Mouse (Mus musculus) intestine, embryonic 15.5 days (tissue): Measurements from ENCODE around the gene Cyp27b1. TPM values are rescaled to one million over a fixed set of nuclear protein-coding genes. Genes with fewer than 3 reads are reported as not detected.
"Not testable (repeated sequence)": the region's sequence is repeated elsewhere in the genome, so short reads cannot be mapped to it uniquely, and the experiment has no call there.

ENCODE experiments used
- ATAC-seq: fragments of 200-750 bp; cut with Nextera tagmentation; 2 replicates; pipeline ENCODE4 v1.8.0; 2017; ENCODE audit warnings: moderate TSS enrichment, moderate library complexity
- H3K27ac ChIP-seq: fragments of 300-500 bp; sonication (generic); 2 replicates; pipeline ENCODE4 v1.5.1; 2015; ENCODE audit warnings: mild to moderate bottlenecking, inconsistent platforms
- H3K27me3 ChIP-seq: fragments of 300-500 bp; sonication (generic); replicated peaks from 2 replicates; pipeline ENCODE4 v1.6.1; 2015; ENCODE audit warnings: inconsistent platforms
- H3K36me3 ChIP-seq: fragments of 300-500 bp; sonication (generic); 2 replicates; pipeline ENCODE4 v1.6.1; 2015; ENCODE audit warnings: inconsistent platforms
- H3K4me1 ChIP-seq: fragments of 300-500 bp; sonication (generic); replicated peaks from 2 replicates; pipeline ENCODE4 v1.6.1; 2015; ENCODE audit warnings: inconsistent platforms
- H3K4me2 ChIP-seq: fragments of 300-500 bp; sonication (generic); replicated peaks from 2 replicates; pipeline ENCODE4 v1.6.1; 2015; ENCODE audit warnings: mild to moderate bottlenecking, inconsistent platforms
- H3K4me3 ChIP-seq: fragments of 300-500 bp; sonication (generic); replicated peaks from 2 replicates; pipeline ENCODE4 v1.5.1; 2015; ENCODE audit warnings: inconsistent platforms
- H3K9ac ChIP-seq: fragments of 300-500 bp; sonication (generic); 2 replicates; pipeline ENCODE4 v1.6.1; 2015; ENCODE audit warnings: inconsistent platforms
- H3K9me3 ChIP-seq: fragments of 300-500 bp; sonication (generic); 2 replicates; pipeline ENCODE4 v1.6.1; 2016; ENCODE audit warnings: inconsistent platforms
- WGBS: fragments of 180-500 bp; shearing (Covaris S2); methylation state at CpG from one replicate; pipeline ENCODE4 v1.1.7; 2015; 5-methylcytosine and 5-hydroxymethylcytosine counted together
- polyA plus RNA-seq: library from polyadenylated mRNA; unstranded; fragments of >200 nt; fragmentation: Nextera tagmentation; extraction: Ambion mirVana; gene quantifications from 2 replicates; pipeline ENCODE4 v1.2.1, GENCODE M21; 2015

Gene Cyp27b1
- polyA plus RNA-seq, 1 experiment from 2014 or later: 0.05 TPM

GRCm38 (mm10) chr10:127063913-127064870 lies 16.1 kb downstream of the Cyp27b1 start:
- ATAC-seq: no peak
- H3K9me3 ChIP-seq: no peaks in the 10 kb centered on the region
- peaks cover 30% of the 10 kb centered on the region for H3K36me3 ChIP-seq
- peak overlapping the region; percentile 65 for H3K4me3 ChIP-seq
- WGBS: 10% methylated on average over 37 of the region's 37 CpGs
- H3K27ac ChIP-seq: peak overlapping the region; percentile 76
- H3K4me2 ChIP-seq: peak overlapping the region; percentile 73
- peaks cover 38% of the 10 kb centered on the region for H3K4me1 ChIP-seq
- H3K27me3 ChIP-seq: no peaks in the 10 kb centered on the region
- peak overlapping the region; percentile 81 for H3K9ac ChIP-seq

GRCm38 (mm10) chr10:127065981-127066380 lies 17.9 kb downstream of the Cyp27b1 start:
- H3K4me3 ChIP-seq: no peak overlapping the region
- WGBS: 75% methylated on average over 9 of the region's 9 CpGs

DNA sequence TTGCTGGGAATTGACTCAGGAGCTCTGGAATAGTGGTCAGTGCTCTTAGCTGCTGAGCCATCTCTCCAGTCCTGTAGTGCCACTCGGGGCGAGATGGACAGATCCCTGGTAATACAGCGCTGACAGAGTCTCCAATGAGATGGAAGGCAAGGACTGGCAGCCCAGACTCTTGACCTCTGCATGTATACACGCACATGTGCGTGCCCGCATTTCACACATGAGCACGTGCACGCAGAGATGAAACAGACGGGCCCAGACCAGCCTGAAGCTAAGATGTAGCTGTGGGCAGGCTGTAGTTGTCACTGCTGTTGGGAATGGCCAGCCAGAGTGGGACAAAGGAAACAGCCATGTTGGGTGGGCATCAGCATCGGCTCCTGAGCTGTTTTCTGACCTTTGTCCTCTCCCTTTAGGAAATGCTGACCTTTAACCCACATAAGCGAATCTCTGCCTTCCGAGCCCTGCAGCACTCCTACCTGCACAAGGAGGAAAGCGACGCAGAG lies 18.5 kb downstream of the Cyp27b1 start:
- Histone ChIP-seq H3K4me2 (no peak overlapping the region), H3K27ac (peak overlapping the region; percentile 24; the same call in 1 of the 2 replicates), H3K27me3 (no peaks in the 10 kb centered on the region), H3K36me3 (peaks cover 30% of the 10 kb centered on the region), H3K4me3 (no peak overlapping the region), H3K4me1 (peaks cover 39% of the 10 kb centered on the region), H3K9me3 (no peaks in the 10 kb centered on the region), H3K9ac (no peak overlapping the region)
- WGBS: 88% methylated on average over 14 of the region's 14 CpGs
- no peak for ATAC-seq

More at GRCm38 (mm10) chr10:127065981-127066380, 17.9 kb downstream of the Cyp27b1 start:
- no peak for ATAC-seq
- H3K4me2 ChIP-seq: no peak overlapping the region
- no peaks in the 10 kb centered on the region for H3K9me3 ChIP-seq
- 0 out of 2 replicates have a peak overlapping the region, but pooled peaks have one; percentile 5 for H3K27ac ChIP-seq
- H3K9ac ChIP-seq: no peak overlapping the region
- H3K36me3 ChIP-seq: peaks cover 30% of the 10 kb centered on the region
- H3K4me1 ChIP-seq: peaks cover 35% of the 10 kb centered on the region
- H3K27me3 ChIP-seq: no peaks in the 10 kb centered on the region

DNA sequence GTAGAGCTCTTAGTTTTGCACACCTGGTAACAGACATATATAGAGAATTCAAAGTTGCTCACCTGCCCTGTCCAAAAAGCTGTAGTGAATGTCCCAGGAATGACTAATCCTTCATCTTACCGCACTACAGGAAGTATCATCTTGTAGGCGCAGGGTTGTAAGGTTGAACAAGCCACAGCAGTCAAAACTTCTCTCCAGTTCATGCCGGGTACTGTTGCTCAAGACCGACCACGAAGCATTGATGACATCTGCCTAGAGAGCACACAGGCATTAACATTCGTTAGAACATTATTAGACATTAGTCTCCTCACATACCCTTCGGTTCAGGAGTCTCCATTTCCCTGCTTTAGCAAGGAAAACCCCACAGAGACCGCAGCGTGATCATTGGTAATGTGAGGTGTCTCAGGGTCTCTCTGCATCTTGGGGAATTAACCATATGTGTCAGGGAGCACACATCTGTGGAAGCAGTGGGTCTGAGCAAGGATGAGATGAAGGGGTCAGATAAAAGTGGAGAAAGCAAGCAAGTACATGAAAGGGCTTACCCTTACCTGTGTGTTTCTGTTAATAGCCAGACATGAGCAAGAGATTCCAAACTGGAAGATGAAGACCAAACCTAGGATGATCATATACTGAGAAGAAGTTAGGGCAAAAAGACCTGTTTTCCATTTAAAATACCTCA lies 20.4 kb downstream of the Cyp27b1 start:
- Histone ChIP-seq H3K36me3 (peaks cover 30% of the 10 kb centered on the region), H3K4me1 (peaks cover 33% of the 10 kb centered on the region), H3K4me3 (peak overlapping the region; percentile 50), H3K4me2 (peak overlapping the region; percentile 85), H3K27me3 (no peaks in the 10 kb centered on the region), H3K9ac (peak overlapping the region; percentile 64), H3K9me3 (no peaks in the 10 kb centered on the region), H3K27ac (peak overlapping the region; percentile 78)
- 71% methylated on average over 9 of the region's 9 CpGs for WGBS
- no peak for ATAC-seq

- ATAC-seq: peak; percentile 42
- H3K27me3 ChIP-seq: no peaks in the 10 kb centered on the region
- no peaks in the 10 kb centered on the region for H3K9me3 ChIP-seq
- 5% methylated on average over 30 of the region's 30 CpGs for WGBS
- H3K36me3 ChIP-seq: peaks cover 30% of the 10 kb centered on the region
- H3K27ac ChIP-seq: peak overlapping the region; percentile 78
- H3K9ac ChIP-seq: peak overlapping the region; percentile 64
- peak overlapping the region; percentile 50 for H3K4me3 ChIP-seq
- peak overlapping the region; percentile 85 for H3K4me2 ChIP-seq
- H3K4me1 ChIP-seq: peaks cover 33% of the 10 kb centered on the region
These were observed 21.5 kb downstream of the Cyp27b1 start for GRCm38 (mm10) chr10:127069281-127070189.

DNA sequence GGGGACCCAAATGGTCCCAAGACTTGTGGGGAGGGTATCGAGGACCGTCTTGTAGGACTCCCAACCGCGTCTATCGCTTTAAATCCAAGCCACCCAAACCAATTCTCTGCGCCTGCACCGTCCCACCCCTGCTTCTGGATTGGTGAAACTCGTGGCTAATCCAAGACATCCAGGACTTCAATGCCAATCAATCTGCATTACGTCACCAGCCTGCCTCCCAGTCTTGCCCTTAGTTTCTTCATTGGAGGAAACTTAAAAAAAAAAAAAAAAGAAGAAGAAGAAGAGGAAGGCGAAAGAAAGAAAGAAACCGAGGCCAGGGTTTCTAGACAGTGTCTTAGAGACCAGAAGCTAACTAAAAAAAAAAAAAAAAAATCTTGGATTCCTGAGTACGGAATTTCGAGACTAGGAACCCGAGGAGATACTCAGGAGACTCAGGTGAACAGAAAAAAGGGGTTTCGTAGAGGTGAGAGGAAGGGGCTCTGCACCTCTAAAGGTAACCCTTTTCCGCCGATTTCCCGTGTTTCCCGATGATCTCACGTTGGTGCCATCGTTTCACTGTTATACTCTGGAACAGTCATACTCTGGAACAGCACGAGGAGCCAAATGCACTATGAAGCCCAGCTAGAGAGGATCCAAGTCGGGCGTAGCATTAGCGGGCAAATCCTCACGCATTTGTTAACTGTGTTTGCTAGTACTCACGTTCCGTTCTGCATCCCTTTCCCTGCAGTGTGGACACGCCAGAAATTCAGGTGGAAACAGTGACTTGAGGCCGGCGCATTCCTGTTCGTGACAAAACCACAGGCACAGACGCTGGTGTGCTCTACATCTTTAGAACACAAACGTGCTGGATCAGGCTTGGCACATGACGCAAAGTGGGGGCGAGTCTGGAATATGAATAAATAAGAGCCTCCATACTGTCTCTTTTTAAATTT lies 22.4 kb downstream of the Cyp27b1 start, which contains the start of gene Tspan31:
Gene Tspan31 (minus strand): TSS at position 75 of the 932 bp plus-strand sequence.
- ATAC-seq: peak; percentile 90
- H3K4me1 ChIP-seq: peaks cover 24% of the 10 kb centered on the region
- WGBS: 1% methylated on average over 36 of the region's 36 CpGs
- peaks cover 24% of the 10 kb centered on the region for H3K36me3 ChIP-seq
- peaks cover 5% of the 10 kb centered on the region; the same call in 1 of the 2 replicates for H3K27me3 ChIP-seq
- peak within 1 kb of the TSS; percentile 67 for H3K9ac ChIP-seq
- H3K9me3 ChIP-seq: no peaks in the 10 kb centered on the region
- H3K27ac ChIP-seq: peak within 1 kb of the TSS; percentile 78
- peak within 1 kb of the TSS; percentile 89 for H3K4me2 ChIP-seq
- peak within 1 kb of the TSS; percentile 50 for H3K4me3 ChIP-seq

- peaks cover 16% of the 10 kb centered on the region for H3K36me3 ChIP-seq
- H3K4me3 ChIP-seq: peak overlapping the region; percentile 50
- no peak overlapping the region for H3K27ac ChIP-seq
- peaks cover 21% of the 10 kb centered on the region for H3K4me1 ChIP-seq
- no peaks in the 10 kb centered on the region for H3K9me3 ChIP-seq
- H3K4me2 ChIP-seq: peak overlapping the region; percentile 89
- ATAC-seq: no peak
- peaks cover 7% of the 10 kb centered on the region for H3K27me3 ChIP-seq
- 0 out of 2 replicates have a peak overlapping the region, but pooled peaks have one; percentile 67 for H3K9ac ChIP-seq
- 70% methylated on average over 9 of the region's 9 CpGs for WGBS
These were observed 23.2 kb downstream of the Cyp27b1 start for GRCm38 (mm10) chr10:127071203-127071602.

DNA sequence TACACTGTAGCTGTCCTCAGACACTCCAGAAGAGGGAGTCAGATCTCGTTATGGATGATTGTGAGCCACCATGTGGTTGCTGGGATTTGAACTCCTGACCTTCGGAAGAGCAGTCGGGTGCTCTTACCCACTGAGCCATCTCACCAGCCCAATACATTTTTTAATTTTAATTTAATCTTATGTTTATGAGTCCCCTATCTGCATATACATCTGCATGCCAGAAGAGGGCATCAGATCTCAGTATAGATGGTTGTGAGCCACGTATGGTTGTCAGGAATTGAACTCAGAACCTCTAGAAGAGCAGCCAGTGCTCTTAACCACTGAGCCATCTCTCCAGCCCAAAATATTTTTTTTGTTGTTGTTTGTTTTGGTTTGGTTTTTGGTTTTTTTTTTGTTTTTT lies 24.2 kb downstream of the Cyp27b1 start:
- not testable (repeated sequence) for H3K4me2 ChIP-seq, H3K9me3 ChIP-seq, H3K27ac ChIP-seq, ATAC-seq, H3K36me3 ChIP-seq, H3K9ac ChIP-seq, H3K4me3 ChIP-seq
- WGBS: 82% methylated on average over 4 of the region's 4 CpGs
- Histone ChIP-seq H3K27me3 (peaks cover 15% of the 10 kb centered on the region), H3K4me1 (peaks cover 15% of the 10 kb centered on the region)

- not testable (repeated sequence) for H3K4me2 ChIP-seq, H3K9me3 ChIP-seq, H3K9ac ChIP-seq, H3K4me3 ChIP-seq, H3K27ac ChIP-seq, H3K36me3 ChIP-seq, ATAC-seq
- Histone ChIP-seq H3K4me1 (peaks cover 15% of the 10 kb centered on the region), H3K27me3 (peaks cover 22% of the 10 kb centered on the region)
- 74% methylated on average over 2 of the region's 2 CpGs for WGBS
These were observed 24.9 kb downstream of the Cyp27b1 start for GRCm38 (mm10) chr10:127072969-127073368.

DNA sequence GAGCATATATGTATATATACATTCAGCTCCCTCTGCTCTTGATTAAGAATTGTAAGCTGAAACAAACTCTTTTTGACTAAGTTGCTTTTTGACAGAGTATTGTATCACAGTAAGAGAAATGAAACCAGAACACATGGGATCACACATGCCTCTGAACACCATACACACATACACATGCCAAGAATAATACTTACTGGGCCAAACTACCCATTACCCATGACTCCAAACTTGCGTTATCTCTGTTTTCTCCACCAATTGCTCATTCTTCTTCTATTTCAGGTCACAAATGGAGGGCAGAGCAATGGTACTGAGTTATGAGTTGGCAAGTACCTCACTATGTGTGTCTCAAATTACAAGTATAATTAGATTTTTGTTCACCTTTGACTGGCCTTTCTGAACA lies 25.9 kb downstream of the Cyp27b1 start:
- WGBS: 94% methylated on average over 1 of the region's 1 CpGs
- no peak for ATAC-seq
- no peaks in the 10 kb centered on the region for H3K36me3 ChIP-seq

More for the DNA sequence above, 25.9 kb downstream of the Cyp27b1 start:
- H3K27me3 ChIP-seq: peaks cover 32% of the 10 kb centered on the region
- peaks cover 9% of the 10 kb centered on the region for H3K4me1 ChIP-seq
- no peak overlapping the region for H3K9ac ChIP-seq
- no peak overlapping the region for H3K4me3 ChIP-seq
- no peaks in the 10 kb centered on the region for H3K9me3 ChIP-seq
- H3K4me2 ChIP-seq: no peak overlapping the region
- no peak overlapping the region for H3K27ac ChIP-seq
